Mouse (Mus musculus): ENCODE measurements around the gene Txndc8. TPM values are rescaled to one million over a fixed set of nuclear protein-coding genes. Genes with fewer than 3 reads are reported as not detected.

Gene Txndc8
- polyA plus RNA-seq, 1 experiment from 2014 or later, result not detected

DNA sequence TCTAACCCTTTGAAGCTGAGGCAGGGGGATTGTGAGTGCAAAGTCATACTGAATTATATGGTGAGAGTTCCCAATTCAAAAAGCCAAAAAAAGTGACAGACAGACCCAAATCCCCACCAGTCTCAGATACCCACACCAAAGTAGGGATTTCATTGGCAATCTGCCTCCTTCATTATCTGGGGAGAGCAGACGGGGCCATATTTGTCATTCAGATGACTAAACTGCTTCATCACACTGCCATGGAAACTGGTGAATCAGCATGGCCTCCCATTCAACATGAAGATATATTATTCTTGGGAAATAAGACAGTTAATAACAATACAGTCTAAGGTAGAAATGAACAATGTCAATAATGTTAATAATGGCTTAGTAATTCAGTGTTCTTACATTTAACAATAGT, 44.8 kb downstream of the Txndc8 start:
- no peaks in the 10 kb centered on the region for H3K36me3 ChIP-seq (ENCODE audit: control insufficient read depth, insufficient read depth)
- H3K4me1 ChIP-seq (ENCODE audit: control insufficient read depth, low read depth, low read length), result no peaks in the 10 kb centered on the region
- H3K27me3 ChIP-seq (ENCODE audit: control insufficient read depth, insufficient read depth, low read depth, low read length), result no peaks in the 10 kb centered on the region
- no peak overlapping the region for H3K9ac ChIP-seq (ENCODE audit: low read depth, low read length)
- H3K9me3 ChIP-seq (replicated peaks; ENCODE audit: control insufficient read depth, low read length), result no peaks in the 10 kb centered on the region
- H3K27ac ChIP-seq (ENCODE audit: low read length), result no peak overlapping the region
- WGBS (ENCODE audit: insufficient replicate concordance), result 26% methylated on average over 1 of the region's 1 CpGs
- no peak for ATAC-seq (ENCODE audit: low read depth)
- H3K4me3 ChIP-seq (ENCODE audit: low read depth, low read length), result no peak overlapping the region
- H3K4me2 ChIP-seq (ENCODE audit: low read depth, low read length), result no peak overlapping the region

DNA sequence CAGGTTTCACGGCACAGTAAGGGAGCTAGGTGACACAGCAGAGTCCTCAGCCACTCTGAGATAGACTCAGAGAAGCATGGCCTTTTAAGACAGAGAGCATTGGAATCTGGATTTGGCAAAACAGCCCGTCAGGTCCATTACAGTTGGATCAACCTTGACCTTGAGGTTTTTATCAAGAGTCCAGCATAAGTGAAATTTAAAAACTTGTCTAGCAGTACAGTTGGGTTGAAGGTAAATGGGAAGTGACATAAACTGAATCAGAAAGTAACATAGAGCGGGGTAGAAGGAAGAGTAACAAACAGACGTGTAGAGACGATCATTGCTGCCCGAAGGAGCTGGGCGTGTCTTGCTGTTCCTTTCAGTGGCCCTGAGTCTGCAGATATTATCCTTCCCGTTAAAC, 49.9 kb downstream of the Txndc8 start:
- H3K4me2 ChIP-seq (ENCODE audit: low read depth, low read length), result no peak overlapping the region
- 58% methylated on average over 8 of the region's 8 CpGs for WGBS (ENCODE audit: insufficient replicate concordance)
- no peak overlapping the region for H3K9ac ChIP-seq (ENCODE audit: low read depth, low read length)
- H3K36me3 ChIP-seq (ENCODE audit: control insufficient read depth, insufficient read depth), result no peaks in the 10 kb centered on the region
- H3K9me3 ChIP-seq (replicated peaks; ENCODE audit: control insufficient read depth, low read length), result no peaks in the 10 kb centered on the region
- H3K4me3 ChIP-seq (ENCODE audit: low read depth, low read length), result no peak overlapping the region
- no peak overlapping the region for H3K27ac ChIP-seq (ENCODE audit: low read length)
- ATAC-seq (ENCODE audit: low read depth), result no peak
- H3K4me1 ChIP-seq (ENCODE audit: control insufficient read depth, low read depth, low read length), result peaks cover 18% of the 10 kb centered on the region
- H3K27me3 ChIP-seq (ENCODE audit: control insufficient read depth, insufficient read depth, low read depth, low read length), result no peaks in the 10 kb centered on the region

DNA sequence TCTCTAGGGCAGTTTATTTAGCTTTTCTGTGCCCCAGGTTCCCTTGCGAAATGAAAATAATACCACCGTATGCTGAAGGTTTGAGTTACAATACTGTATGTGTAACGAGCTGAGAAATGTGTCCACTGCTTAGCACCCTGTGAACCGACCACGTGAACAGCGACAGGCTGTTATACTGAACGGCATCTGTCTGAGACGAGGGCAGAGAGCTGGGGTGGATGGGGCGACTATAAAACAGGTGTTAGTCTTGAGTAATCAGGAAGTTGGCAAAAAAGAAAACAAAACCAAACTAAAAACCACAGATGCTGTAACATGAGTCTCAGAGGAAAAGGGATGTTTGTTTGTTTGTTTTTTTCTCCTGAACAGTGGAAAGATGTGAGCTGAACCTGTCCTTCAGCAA, 50.8 kb downstream of the Txndc8 start:
- no peak for ATAC-seq (ENCODE audit: low read depth)
- no peaks in the 10 kb centered on the region for H3K9me3 ChIP-seq (replicated peaks; ENCODE audit: control insufficient read depth, low read length)
- H3K27me3 ChIP-seq (ENCODE audit: control insufficient read depth, insufficient read depth, low read depth, low read length), result no peaks in the 10 kb centered on the region
- H3K4me3 ChIP-seq (ENCODE audit: low read depth, low read length), result no peak overlapping the region
- H3K36me3 ChIP-seq (ENCODE audit: control insufficient read depth, insufficient read depth), result no peaks in the 10 kb centered on the region
- WGBS (ENCODE audit: insufficient replicate concordance), result 64% methylated on average over 9 of the region's 9 CpGs
- H3K27ac ChIP-seq (ENCODE audit: low read length), result no peak overlapping the region
- H3K4me1 ChIP-seq (ENCODE audit: control insufficient read depth, low read depth, low read length), result peaks cover 24% of the 10 kb centered on the region
- no peak overlapping the region for H3K9ac ChIP-seq (ENCODE audit: low read depth, low read length)
- H3K4me2 ChIP-seq (ENCODE audit: low read depth, low read length), result peak overlapping the region; percentile 69; the same call in 1 of the 2 replicates

DNA sequence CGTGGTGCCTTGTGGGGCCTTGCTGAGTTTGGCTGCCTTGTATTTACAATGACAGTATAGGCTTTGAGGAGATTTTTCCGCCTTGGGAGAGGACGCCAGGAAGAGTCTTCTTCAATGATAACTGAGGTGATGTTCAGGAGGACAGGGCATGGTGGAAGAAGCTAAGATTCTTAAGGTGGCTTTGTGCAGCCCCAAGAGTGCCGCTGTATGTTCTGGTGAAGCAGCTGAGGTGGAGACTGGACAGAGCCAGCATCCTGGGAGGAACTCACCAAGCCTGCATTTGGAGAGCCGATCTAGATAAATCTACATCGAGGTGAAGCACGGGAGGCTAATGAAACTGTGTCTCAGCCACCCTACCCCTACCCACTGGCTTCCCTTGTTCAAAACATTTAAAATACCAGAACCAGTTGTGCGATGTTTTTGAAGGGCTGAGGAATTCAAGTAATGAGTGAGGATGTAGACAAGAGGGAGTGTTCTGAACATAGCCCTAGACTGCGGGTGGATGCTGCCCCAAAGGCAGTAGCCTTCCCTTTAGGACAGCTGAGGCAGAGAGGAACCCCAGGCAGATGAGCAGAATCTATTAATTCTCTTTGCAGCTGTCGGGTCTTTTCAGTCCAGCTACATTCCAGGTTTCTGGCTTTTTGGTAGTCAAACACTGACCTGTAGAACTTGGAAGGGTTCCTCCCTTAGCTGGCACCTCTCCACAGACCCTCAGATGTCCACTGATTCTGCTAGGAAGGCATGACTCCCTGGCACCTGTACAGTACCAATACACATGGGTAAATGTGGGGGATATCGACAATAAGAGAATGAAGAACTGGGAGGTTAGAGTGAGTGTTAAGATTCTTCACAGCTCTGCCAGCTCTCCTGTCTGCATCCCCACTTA, 51.5 kb downstream of the Txndc8 start:
- Histone ChIP-seq H3K4me2 (ENCODE audit: low read depth, low read length) (peak overlapping the region; percentile 69), H3K9ac (ENCODE audit: low read depth, low read length) (peak overlapping the region; percentile 63), H3K36me3 (ENCODE audit: control insufficient read depth, insufficient read depth) (no peaks in the 10 kb centered on the region), H3K27ac (ENCODE audit: low read length) (peak overlapping the region; percentile 98), H3K9me3 (replicated peaks; ENCODE audit: control insufficient read depth, low read length) (no peaks in the 10 kb centered on the region), H3K27me3 (ENCODE audit: control insufficient read depth, insufficient read depth, low read depth, low read length) (no peaks in the 10 kb centered on the region), H3K4me3 (ENCODE audit: low read depth, low read length) (peak overlapping the region; percentile 90), H3K4me1 (ENCODE audit: control insufficient read depth, low read depth, low read length) (peaks cover 24% of the 10 kb centered on the region)
- ATAC-seq (ENCODE audit: low read depth), result no peak
- WGBS (ENCODE audit: insufficient replicate concordance), result 38% methylated on average over 11 of the region's 11 CpGs

DNA sequence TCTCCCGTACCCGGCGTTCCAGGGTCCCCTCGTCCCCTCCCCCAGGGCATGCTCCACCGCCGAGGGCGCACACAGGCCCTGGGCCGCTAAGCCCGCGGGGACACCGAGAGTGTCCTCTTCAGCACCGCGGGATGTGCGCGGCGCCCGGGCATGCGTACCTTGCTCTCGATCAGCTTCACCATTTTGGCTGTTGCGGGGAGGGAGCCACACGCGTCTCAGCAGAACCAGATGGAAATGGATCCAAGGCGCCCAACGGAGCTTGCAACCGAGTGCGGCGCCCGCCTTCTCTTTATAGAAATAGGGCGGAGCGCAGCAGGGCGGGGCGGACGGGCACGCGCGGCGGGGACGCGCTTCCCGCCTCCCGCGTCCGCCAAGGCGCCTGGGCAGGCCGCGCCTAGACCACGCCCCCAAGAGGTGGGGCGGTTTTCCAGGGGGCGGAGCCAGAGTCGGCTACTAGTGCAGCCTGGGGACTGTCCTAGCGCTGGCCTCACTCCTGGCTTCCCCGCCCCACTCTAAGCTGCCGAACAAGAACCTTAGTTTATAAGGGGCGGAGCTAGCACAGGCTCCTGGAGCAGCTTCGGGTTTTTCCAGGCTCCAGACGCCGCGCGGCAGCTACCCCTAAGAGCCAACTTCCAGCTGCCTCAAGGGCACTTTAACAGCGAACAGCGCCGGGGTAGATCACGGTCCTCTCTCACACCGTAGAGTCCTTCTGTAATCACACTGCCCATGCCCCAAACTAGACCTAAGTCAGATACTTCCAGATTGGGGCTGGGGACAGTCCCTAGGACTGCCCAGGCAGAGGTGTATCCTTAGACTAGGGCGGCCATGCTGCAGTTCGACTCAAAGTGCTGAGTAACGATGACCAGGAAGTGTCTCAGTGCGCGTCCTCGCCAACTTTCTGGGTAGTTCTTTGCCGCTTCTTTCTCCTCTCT, 52.6 kb downstream of the Txndc8 start, which contains the start of gene Txn1:
Txn1 (minus strand) TSS at position 383 of the 932 bp plus-strand sequence.
- Histone ChIP-seq H3K9ac (ENCODE audit: low read depth, low read length) (peak within 1 kb of the TSS; percentile 75), H3K27ac (ENCODE audit: low read length) (peak within 1 kb of the TSS; percentile 98), H3K9me3 (replicated peaks; ENCODE audit: control insufficient read depth, low read length) (no peaks in the 10 kb centered on the region), H3K36me3 (ENCODE audit: control insufficient read depth, insufficient read depth) (peaks cover 8% of the 10 kb centered on the region), H3K4me2 (ENCODE audit: low read depth, low read length) (peak within 1 kb of the TSS; percentile 69), H3K27me3 (ENCODE audit: control insufficient read depth, insufficient read depth, low read depth, low read length) (no peaks in the 10 kb centered on the region), H3K4me3 (ENCODE audit: low read depth, low read length) (peak within 1 kb of the TSS; percentile 90), H3K4me1 (ENCODE audit: control insufficient read depth, low read depth, low read length) (peaks cover 24% of the 10 kb centered on the region)
- ATAC-seq (ENCODE audit: low read depth), result peak; percentile 92
- WGBS (ENCODE audit: insufficient replicate concordance), result under 1% methylated on average over 63 of the region's 71 CpGs

DNA sequence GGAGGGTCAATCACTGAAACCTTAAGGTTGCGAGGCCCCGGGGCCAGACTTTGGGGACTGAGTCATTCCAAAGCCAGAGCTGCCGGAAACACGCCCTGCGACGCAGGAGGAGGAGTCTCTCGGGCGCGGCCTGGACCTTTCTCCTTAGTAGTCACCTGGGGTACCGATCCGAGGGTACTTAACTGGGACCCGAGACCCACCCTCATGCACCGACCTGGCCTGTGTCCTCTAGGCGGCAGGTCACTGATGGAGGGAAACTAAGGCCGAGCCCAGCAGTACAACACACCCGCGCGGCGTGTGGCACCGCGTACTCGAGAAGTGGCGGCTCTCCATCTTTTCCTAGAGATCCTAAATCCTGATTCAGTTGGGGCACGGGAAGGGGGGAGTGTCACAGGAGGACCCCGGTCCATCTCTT, 53.4 kb downstream of the Txndc8 start:
- peak overlapping the region; percentile 98 for H3K27ac ChIP-seq (ENCODE audit: low read length)
- H3K9ac ChIP-seq (ENCODE audit: low read depth, low read length), result peak overlapping the region; percentile 75
- WGBS (ENCODE audit: insufficient replicate concordance), result under 1% methylated on average over 25 of the region's 25 CpGs
- peak; percentile 27 for ATAC-seq (ENCODE audit: low read depth)
- H3K4me2 ChIP-seq (ENCODE audit: low read depth, low read length), result peak overlapping the region; percentile 69
- H3K4me3 ChIP-seq (ENCODE audit: low read depth, low read length), result peak overlapping the region; percentile 90
- H3K4me1 ChIP-seq (ENCODE audit: control insufficient read depth, low read depth, low read length), result peaks cover 24% of the 10 kb centered on the region
- peaks cover 15% of the 10 kb centered on the region for H3K36me3 ChIP-seq (ENCODE audit: control insufficient read depth, insufficient read depth)
- no peaks in the 10 kb centered on the region for H3K27me3 ChIP-seq (ENCODE audit: control insufficient read depth, insufficient read depth, low read depth, low read length)
- no peaks in the 10 kb centered on the region for H3K9me3 ChIP-seq (replicated peaks; ENCODE audit: control insufficient read depth, low read length)

DNA sequence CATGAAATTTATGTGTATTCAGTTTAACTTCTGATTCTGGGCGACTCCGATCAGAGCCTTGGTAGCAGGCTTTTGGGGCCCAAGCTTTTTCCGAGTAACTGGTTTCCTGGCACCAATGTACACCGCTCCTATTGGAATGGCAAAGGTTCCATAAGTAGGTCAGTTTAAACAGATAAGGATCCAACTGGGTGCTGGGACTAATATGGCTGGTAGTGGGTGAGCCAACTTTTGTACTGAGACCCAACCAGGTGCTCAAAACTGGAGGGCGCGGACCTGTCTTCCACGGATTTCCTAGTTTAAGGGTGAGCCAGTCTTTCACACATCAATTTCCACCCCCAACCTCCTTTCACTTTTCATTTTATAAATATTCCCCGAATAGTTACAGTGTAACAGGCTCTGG, 53.9 kb downstream of the Txndc8 start:
- 70% methylated on average over 8 of the region's 8 CpGs for WGBS (ENCODE audit: insufficient replicate concordance)
- Histone ChIP-seq H3K4me3 (ENCODE audit: low read depth, low read length) (peak overlapping the region; percentile 90), H3K27me3 (ENCODE audit: control insufficient read depth, insufficient read depth, low read depth, low read length) (no peaks in the 10 kb centered on the region), H3K9me3 (replicated peaks; ENCODE audit: control insufficient read depth, low read length) (no peaks in the 10 kb centered on the region), H3K27ac (ENCODE audit: low read length) (peak overlapping the region; percentile 98), H3K4me1 (ENCODE audit: control insufficient read depth, low read depth, low read length) (peaks cover 24% of the 10 kb centered on the region), H3K36me3 (ENCODE audit: control insufficient read depth, insufficient read depth) (peaks cover 21% of the 10 kb centered on the region), H3K9ac (ENCODE audit: low read depth, low read length) (peak overlapping the region; percentile 75), H3K4me2 (ENCODE audit: low read depth, low read length) (peak overlapping the region; percentile 69)
- no peak for ATAC-seq (ENCODE audit: low read depth)

DNA sequence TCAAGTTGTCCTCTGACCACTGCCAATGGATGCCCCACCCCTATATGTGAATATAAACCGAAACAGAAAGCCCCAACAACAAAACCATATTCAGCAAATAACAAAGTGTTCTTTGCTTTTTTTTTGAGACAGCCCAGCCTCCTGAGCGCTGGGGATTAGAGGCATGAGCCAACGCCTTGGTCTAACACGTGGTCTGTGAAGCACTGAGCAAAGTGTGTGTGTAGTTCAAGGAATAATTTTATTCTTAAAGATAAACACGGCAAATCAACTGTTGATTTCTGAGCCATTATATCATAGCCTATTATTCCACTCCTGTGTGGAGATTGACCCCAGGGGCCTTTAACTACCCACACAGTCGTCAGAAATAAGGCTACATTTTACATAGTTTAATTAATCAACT, 54.3 kb downstream of the Txndc8 start:
- no peaks in the 10 kb centered on the region for H3K27me3 ChIP-seq (ENCODE audit: control insufficient read depth, insufficient read depth, low read depth, low read length)
- 67% methylated on average over 6 of the region's 6 CpGs for WGBS (ENCODE audit: insufficient replicate concordance)
- H3K27ac ChIP-seq (ENCODE audit: low read length), result no peak overlapping the region; the same call in 1 of the 2 replicates
- no peaks in the 10 kb centered on the region for H3K9me3 ChIP-seq (replicated peaks; ENCODE audit: control insufficient read depth, low read length)
- peaks cover 24% of the 10 kb centered on the region for H3K4me1 ChIP-seq (ENCODE audit: control insufficient read depth, low read depth, low read length)
- H3K9ac ChIP-seq (ENCODE audit: low read depth, low read length), result no peak overlapping the region
- peak overlapping the region; percentile 90 for H3K4me3 ChIP-seq (ENCODE audit: low read depth, low read length)
- H3K4me2 ChIP-seq (ENCODE audit: low read depth, low read length), result peak overlapping the region; percentile 69
- no peak for ATAC-seq (ENCODE audit: low read depth)
- peaks cover 24% of the 10 kb centered on the region for H3K36me3 ChIP-seq (ENCODE audit: control insufficient read depth, insufficient read depth)
